Mouse (Mus musculus) right cerebral cortex, postnatal 10 days (tissue): ENCODE measurements around the gene Gadl1.
A peak's percentile ranks its signal among the peaks of the same experiment; 100 is the strongest.

ENCODE experiments used
- DNase-seq, 2 experiments: peaks; one replicate each; pipeline ENCODE4 v3.0.0; 2021; ENCODE audit warnings: low spot score in 2 of 2

Gene Gadl1

GRCm38 (mm10) chr9:116087880-116088279 is 178.6 kb downstream of the Gadl1 start:
- peak; percentile 73 to 78 for DNase-seq

DNA sequence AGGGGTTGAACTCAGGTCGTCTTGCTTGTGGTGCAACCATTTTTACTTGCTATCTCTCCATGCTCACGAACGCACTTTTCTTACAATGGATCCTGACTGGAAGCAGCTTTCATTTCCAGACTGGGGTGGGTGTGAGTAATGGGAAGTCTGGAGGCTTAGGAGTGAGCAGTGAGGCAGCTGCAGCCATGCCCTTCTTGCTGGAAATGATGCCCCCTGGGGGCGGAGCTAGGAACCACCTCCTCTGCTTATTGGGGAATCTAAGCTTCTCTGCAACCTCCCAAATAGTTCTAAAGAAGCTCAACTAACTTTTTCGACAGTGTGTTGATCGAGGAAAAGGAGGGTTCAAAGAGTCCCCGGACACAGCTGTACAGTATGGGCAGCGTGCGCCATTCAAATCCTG is 179.7 kb downstream of the Gadl1 start:
- no peak for DNase-seq

DNA sequence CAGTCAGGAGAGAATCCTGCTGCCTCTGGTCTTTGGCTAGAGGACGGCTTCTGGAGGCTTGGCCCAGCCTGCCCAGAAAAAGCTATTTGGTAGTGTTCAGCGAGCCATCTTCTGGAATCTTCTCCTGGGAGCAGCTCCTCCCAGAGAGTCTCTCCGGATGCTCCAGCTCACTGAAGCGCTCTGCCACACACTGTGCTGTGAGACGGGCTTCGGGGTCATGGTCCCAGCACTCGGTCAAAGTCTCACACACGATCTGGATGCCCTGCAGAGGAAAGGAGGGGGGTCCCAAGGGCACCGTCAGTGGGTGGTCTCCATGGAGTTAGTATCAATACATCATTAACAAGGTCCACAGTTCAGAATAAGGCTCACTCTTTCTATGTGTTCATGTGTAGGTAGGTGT is 181.0 kb downstream of the Gadl1 start:
- no peak for DNase-seq

DNA sequence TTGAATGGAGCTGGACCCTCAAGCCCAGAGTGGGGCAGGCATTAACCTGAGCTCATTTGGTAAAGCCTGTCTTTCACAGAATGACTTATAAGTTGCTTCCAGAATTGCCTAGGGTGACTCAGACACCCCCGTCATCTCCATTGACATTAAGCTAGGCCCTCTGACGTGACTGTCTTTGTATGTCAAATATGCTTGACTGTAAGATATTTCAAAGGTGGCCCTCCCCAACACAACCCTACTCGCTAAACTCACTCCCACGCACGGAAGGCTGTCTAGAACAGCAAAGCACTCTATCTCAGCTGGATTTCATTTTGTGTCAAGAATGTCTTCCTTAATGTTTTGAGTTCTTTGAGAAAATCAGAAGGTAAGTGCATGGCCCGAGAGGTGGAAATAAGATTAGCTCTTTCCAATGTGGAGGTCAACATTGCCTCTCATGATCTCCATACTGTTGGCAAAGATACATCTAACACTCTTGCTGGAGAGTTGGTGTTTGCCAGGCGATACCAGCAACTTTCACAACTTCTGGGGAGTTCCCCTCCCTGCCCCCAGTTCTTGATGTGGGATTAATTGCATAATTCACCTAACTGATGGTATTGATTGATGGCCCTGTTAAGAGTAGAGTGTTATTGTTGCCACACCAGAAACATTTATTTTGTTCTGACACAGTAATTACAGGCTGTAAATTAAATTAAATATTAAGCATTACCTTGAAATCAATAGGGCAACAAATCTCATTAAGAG is 182.0 kb downstream of the Gadl1 start:
- DNase-seq = no peak

DNA sequence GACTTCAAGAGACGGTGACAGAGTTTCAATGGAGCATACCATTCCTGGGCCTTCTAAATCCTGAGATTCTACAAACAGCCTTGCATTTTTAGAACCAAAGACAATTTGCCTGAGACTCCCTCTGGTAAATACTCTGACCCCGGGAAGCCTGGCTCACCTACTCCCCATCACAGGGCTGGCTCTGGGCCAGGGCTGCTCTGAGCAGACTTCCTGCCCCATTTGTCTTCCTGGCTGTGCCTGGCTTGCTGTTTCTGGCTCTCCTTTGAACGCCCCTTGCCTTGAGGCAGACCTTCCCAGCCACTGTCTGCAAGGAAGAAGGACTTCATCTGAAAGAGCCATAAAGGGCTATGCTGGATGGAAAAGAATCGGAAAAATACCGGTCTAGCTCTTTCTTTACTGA is 182.7 kb downstream of the Gadl1 start:
- DNase-seq = peak in 1 of 2 experiments; percentile 48

DNA sequence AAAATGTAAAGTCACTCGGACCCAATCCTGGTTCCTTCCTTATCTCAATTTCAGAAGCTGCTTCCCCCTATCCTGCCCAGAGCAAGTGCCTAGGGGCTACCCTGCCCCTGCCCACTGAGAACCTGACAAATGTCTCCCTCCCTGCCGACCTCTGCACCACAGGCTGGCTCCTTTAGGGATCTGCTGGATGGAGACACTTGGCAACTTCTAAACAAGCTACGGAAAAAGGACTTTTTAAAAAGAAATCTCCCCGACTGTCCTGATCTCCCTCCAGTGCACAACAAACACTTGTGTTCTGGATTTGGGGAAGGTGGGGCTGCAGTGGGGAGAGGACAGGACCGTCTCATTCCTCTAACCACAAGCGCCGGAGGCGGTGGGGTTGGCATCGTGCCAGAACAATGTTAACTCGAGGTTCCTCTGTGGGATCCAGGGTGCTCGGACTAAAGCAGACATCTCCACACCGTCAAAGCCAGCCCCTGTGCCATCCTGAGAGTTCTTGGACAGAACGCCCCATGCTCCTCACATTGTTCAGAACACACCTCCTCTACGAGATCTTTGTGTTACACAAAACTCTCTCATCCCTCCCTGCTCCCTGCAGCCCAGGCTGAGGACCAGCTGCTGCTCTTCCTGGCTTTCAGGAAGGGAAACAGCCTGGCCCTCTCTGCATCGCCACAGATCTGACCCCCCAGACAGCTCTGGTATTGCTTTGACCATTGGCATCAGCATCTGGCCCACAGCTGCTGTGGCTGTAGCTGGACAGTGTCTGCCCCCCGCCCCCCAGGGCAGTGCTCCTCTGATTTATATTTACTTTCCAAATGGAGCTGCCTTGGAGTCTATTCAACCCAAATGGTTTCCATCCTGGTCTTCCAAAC is 189.7 kb downstream of the Gadl1 start:
- DNase-seq = peak; percentile 67 to 79

GRCm38 (mm10) chr9:116099596-116099993 is 190.3 kb downstream of the Gadl1 start:
- DNase-seq = no peak

- no peak for DNase-seq
Observed at GRCm38 (mm10) chr9:116100015-116100414, 190.8 kb downstream of the Gadl1 start.

GRCm38 (mm10) chr9:116101842-116102241 is 192.6 kb downstream of the Gadl1 start:
- no peak for DNase-seq

DNA sequence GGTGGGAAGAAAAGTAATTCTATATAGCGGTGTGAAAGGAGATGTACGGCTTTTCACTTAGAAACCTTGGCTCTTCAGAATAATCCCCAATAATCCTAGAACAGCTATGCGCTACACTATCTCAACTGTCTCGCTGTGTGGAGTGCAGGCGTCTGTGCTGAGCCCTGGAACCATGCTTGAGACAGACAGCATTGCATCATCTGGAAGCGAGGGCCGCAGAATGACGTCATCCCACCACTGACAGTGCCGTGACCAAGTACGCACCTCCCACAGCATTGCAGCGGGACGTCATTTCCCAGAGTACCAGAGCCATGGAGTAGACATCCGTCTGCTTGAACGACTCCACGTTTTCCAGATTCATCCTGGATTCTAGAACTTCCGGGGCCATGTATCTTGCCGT is 195.5 kb downstream of the Gadl1 start:
- no peak for DNase-seq

DNA sequence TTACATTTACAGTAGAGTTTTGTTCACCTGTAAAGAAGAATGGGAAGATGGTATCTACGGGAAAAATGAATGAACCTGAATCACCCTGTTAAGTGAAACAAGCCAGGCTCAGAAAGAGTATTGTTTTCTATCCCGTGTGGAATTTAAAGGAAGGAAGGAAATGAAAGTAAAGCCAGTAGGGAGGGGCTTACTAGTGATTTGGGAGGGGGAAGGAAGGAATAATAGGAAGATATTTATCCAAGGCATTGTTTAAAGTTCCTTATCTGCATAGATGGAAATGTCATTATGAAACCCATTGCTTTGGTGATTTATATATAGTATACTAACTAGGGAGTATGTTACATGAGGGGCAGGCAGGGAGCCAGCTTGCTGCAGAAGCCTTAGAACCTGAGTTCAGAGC is 199.5 kb downstream of the Gadl1 start:
- no peak for DNase-seq

DNA sequence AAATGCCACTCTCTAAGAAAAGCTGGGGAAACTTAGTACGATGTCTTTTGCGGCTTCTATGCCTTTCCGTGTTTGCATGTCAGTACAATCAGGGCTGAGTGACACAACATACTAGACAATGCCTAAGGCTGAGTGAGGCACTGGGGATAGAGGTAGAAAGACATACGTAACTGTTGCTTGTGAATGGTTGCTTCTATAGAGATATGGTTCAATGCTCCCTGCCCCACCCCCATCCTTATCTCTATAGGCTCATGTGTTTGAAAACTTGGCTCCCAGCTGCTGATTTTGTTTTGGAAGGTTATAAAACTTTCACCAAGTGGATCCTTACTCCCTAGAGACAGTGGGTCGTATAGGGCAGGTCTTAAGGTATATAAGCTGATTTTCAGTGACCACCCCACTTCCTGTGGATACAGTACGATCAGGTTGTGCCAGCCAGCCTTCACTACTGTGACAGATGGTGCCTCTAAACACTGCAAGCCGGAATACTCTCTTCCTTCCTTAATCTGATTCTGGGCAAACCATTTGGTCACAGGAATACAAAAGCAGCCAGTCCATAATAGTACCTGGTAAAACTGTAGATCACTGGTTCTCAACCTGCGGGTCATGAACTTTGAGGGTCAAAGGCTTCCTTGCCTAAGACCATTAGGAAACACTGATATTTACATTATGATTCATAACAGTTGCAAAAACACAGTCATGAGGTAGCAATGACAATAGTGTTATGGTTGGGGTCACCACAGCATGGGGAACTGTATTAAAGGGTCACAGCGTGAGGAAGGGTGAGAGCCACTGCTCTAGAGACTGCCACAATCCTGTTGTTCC is 202.1 kb downstream of the Gadl1 start:
- no peak for DNase-seq

GRCm38 (mm10) chr9:116114339-116114738 is 205.1 kb downstream of the Gadl1 start:
- no peak for DNase-seq

- no peak for DNase-seq
Observed at GRCm38 (mm10) chr9:116115875-116116274, 206.6 kb downstream of the Gadl1 start.

DNA sequence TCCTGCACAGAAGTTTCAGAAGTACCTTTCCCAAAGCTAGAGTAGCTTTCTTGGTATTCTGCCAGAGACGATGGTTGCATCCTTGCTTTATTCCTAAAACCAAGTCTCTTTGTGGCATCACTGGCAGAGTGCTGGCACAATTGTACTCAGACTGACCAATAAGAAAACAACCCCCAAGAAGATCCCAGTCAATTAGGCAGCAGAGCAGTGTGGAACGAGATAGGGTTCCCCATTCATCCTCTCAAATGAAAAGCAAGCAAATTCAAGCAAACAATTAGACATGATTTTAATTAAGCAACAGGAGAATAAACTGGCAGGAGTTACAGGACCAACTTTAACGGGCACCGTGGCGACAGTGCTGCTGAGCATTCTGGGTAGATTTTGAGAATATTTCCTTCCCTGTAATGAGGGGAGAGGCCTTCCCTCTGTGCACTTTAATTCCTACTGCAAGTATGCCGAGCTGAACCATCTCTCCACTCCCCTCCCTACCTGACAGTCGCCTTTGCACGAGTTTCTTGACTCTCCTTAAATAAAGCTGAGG is 209.1 kb downstream of the Gadl1 start:
- no peak for DNase-seq

DNA sequence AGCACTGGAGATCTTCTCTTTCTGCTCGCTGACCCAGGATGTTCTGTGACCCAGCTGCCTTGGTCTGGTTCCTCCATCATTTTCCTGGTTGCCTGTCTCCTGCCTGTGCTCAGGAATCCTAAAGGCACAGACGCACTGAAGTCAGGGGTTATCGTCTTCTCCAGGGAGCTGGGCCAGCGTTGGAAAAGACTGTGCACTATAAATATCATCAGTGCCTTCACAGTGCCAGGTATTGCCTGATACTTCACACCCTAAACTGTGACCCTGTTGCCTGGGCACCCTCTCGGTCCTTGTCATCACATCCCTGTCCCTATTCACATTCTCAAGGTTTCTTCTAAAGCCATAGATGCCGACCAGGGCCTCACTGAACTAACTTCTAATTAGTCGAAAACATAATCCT is 210.7 kb downstream of the Gadl1 start:
- DNase-seq = no peak

DNA sequence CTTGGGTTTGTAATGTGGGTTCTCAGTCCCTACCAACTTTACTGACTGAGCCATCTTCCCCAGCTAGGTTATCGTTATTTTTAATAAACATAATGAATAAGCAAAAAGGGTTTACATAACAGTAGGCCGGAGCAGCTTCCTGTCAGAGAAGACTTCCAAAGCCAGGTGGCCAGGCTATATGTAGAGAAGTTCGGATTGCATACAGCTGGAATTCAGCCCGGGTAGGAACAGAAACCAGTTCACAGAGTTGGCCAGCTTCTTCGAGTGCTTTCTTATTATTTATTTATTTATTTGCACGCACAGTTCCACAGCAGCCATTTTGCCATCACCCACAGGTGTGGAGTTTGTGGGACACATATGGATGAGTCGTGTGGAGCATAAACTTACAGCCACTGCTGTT is 212.2 kb downstream of the Gadl1 start:
- DNase-seq = no peak

GRCm38 (mm10) chr9:116122544-116122943 is 213.3 kb downstream of the Gadl1 start:
- DNase-seq = no peak

DNA sequence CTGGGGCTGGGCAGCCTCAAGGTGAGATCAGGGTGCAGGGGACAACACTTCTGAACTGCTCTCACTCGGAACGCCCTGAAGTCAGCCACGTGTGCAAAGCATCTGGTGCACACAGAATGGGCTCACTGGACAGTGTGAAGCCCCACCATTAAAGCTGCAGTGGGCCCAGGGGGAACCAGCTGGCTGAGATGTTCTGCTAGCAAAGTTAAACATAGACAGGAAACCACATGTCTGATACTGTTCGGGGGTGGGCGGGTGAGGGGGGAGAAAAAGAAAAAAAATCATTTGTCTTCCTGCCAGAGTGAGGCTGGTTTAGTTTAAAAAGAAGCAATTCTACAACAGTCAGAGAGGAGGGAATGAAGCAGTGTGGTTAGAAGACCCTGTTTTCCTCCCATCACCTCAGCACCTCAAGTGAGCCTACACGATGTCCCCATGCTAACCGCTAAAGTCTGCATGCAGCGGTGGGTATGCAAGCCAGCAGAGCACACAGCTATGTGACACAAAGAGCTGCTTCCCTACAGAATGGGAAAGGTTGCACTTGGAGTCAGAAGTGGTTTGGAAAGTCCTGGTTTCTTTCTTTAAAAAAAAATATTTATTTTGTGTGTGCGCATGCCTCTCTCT is 213.8 kb downstream of the Gadl1 start:
- peak; percentile 57 to 61 for DNase-seq
